Mouse (Mus musculus): Measurements from ENCODE around the gene Cdk14.
"Not testable (repeated sequence)": the region's sequence is repeated elsewhere in the genome, so short reads cannot be mapped to it uniquely, and the experiment has no call there.

Gene Cdk14

GRCm38 (mm10) chr5:4917743-4918142, 502.4 kb downstream of the Cdk14 start:
- DNase-seq (ENCODE audit: low read depth, low spot score) = no peak

GRCm38 (mm10) chr5:4917274-4917673, 502.8 kb downstream of the Cdk14 start:
- no peak for DNase-seq (ENCODE audit: low read depth, low spot score)

DNA sequence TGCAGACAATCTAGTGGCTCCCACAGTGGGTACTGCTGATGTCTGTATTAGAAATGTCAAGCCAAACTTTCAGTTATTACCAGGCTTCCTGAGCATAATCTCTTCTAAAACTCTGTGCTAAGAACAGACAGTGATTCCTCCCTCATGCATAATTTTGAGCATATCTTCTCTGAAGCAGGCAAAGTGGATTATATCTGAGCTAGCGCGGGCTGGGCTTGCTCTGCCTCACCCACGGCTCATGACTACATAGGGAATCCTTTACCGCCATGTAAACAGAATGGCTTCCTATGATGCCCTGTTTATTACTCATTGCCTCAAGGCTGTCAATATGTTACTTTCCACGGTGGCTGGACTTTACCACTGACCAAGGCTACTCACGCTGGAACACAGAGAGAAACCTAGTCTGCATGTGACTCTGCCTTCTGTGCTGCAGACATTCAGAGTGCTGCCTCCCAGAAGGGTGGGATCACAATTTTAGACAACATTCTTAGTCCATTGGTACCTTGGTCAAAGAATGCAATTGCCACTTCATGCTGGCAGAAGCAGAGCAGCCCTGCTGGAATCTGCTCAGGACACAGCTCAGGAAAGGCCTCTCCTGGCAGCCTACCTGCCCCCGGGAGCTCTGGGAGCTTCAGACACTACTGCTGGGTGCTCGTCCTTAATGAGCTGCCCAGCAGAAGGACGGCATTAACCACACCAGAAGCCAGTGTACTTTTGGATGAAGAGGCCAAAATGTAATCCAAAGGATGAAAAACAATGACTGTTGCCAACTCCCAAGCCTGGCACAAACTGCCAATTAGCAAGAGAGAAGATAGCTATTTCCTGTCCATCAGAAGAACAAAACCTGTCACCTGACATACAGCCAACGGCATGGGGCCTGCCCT, 503.5 kb downstream of the Cdk14 start:
- DNase-seq (ENCODE audit: low read depth, low spot score) = no peak

- not testable (repeated sequence) for DNase-seq (ENCODE audit: low read depth, low spot score)
Measured at GRCm38 (mm10) chr5:4904911-4905310, 515.2 kb downstream of the Cdk14 start.

DNA sequence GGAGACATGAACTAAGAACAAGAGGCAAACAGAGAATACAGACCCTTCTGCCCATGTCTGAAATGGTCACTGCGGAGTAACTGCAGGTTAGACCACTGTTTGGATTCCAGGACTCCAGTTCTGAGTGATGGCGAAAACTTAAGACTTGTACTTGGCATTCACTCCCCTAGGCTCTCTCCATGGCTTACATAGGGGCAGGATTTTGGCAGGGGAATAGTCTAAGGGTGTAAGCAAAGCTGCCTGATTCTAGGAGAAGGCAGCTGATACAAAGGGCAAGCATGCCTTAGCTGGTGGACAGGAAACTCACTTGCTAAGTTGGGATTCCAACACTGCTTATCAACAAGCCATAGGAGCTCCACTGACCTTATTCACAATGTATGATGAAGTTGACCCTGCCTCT, 521.9 kb downstream of the Cdk14 start:
- DNase-seq (ENCODE audit: low read depth, low spot score) = no peak

GRCm38 (mm10) chr5:4894988-4895387, 525.1 kb downstream of the Cdk14 start:
- no peak for DNase-seq (ENCODE audit: low read depth, low spot score)

GRCm38 (mm10) chr5:4893852-4894207, 526.3 kb downstream of the Cdk14 start:
- DNase-seq (ENCODE audit: low read depth, low spot score) = no peak

DNA sequence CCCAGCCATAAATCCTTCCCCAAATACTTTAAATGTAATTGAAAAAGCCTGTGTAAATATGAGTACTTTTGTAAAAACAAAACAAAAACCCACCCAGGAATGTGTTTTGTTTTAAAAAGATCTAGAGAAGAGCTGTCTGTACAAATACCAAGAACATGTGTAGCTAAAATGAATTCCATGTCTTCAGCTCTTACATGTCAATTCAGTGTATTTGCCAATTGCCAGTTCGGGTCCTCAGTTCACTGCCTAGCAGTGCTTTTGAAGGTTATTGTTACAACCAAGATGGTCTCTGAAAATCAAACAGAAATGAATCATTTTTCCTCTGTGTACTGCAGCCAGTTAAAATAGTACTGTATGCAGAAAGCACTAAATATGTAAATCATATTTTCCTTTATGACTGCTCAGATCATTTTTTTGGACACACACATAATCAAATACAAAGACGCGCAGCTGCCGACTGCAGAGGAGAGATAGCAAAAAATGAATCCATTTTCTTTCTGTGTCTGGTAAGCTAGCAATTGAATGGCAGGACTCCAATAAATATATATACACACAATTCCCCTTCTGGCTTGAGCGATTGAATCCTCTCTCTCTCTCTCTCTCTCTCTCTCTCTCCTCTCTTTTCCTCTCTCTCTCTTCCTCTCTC, 526.8 kb downstream of the Cdk14 start:
- no peak for DNase-seq (ENCODE audit: low read depth, low spot score)

DNA sequence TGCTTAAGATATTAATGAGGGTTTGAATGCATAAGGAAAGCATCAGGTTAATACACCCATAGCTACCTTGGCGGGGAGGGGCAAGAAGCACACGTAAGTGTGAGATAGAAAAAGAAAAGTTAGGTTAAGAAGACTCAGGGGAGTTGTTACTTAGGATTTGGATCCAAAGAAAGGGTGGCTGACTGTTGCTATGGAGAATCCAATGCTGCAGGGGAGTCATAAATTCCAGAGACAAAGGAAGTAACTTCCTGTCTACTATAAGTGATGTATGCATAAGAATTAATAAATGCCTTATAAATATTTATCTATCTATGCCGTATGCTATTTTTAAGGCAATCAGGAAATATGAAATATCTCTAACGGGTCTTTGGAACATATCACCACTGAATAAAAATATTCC, 527.4 kb downstream of the Cdk14 start:
- DNase-seq (ENCODE audit: low read depth, low spot score) = no peak

DNA sequence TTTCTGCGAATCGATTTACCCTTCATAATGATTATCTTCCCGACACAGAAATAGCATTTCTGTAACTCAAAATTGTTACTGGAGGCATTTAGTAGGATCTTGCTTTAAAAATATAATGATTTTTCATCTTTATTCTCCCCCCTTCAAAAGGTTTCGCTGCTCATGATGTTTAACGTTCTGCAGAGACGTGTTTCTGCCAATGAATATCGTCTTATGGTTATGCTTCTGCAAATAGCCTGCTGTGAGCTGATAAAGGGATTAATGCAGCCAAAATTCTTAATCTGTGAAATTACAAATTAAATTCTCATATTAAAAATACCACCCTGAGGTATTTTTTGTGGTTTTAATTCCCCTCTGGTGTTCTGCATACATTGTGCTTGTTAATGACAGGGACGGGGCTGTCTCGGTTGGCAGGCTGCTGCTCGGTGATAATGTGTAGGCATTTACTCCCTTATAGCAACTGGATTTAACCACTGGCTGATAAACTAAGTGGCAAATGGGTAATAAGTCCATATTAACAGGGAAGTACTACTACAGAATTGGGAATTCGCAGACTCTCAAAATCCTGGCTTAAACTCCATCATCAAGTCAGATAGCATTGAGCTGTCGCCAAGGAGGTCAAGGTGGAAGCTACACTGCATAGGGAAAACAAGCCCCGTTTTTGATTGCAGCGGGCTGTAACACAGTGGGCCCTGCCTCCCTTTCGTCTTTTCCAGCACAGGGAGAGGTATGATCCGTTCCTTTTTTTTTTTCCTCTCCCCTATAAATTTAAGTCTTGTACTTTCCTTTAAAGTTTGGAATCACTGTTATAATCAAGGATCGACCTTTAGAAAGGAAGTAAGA, 528.0 kb downstream of the Cdk14 start:
- DNase-seq (ENCODE audit: low read depth, low spot score) = no peak

DNA sequence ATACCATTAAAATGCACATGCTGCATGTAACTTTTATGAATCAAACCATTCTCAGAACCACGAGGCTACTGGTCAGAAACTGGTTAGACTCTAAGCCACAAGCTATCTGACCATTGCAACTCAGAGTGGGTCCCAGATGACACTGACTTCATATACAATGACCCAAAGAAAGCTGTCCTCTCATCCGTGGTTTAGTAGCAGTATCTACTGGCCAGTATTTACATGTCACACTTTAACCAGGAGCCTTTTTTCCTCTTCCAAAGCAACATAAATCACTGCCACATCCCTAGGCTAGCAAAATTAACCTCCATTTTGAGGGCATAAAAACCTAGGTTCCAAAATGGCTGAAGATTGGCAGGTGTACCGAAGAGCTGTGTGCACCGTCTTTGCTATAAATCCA, 533.0 kb downstream of the Cdk14 start:
- DNase-seq (ENCODE audit: low read depth, low spot score) = no peak

DNA sequence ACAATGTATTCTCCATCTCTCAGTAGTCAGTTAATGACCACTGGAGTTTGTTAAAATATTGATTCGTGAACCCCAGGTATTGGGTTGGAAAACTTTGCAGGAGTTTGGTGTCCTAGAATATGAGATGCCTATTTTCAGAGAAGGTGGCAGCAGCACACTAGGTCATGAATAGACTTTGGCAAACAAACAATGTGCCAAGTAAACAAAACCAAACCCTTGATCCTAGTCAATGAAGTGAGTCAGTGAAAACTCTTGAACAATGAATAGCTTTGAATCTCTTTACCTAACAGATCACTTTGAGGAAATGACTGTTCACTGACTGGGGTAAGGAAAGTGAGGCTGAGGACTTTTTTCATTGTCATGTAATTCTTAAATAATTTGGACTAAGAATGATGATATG, 537.3 kb downstream of the Cdk14 start:
- DNase-seq (ENCODE audit: low read depth, low spot score) = no peak

- DNase-seq (ENCODE audit: low read depth, low spot score) = peak; percentile 38
Measured at GRCm38 (mm10) chr5:4880331-4880730, 539.8 kb downstream of the Cdk14 start.

DNA sequence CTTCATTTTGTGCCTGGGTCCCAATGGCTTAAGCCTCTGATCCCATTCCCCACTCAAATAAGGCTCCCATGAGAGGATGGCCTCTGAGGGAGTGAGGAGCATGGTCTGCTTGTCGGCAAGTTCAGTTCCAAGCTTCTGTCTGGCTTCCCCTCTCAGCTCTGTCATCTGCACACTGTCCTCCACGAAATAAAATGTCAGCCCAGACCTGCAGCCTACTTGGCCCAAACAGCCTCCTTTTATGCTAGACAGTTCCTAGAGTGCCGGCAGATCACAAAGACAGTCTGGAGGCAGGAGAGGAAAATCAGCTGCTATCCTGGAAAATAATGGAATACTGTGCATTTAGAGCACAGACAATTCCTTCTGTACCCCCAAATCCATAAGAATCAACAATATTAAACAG, 541.2 kb downstream of the Cdk14 start:
- no peak for DNase-seq (ENCODE audit: low read depth, low spot score)

- no peak for DNase-seq (ENCODE audit: low read depth, low spot score)
Measured at GRCm38 (mm10) chr5:4877638-4878037, 542.5 kb downstream of the Cdk14 start.

DNA sequence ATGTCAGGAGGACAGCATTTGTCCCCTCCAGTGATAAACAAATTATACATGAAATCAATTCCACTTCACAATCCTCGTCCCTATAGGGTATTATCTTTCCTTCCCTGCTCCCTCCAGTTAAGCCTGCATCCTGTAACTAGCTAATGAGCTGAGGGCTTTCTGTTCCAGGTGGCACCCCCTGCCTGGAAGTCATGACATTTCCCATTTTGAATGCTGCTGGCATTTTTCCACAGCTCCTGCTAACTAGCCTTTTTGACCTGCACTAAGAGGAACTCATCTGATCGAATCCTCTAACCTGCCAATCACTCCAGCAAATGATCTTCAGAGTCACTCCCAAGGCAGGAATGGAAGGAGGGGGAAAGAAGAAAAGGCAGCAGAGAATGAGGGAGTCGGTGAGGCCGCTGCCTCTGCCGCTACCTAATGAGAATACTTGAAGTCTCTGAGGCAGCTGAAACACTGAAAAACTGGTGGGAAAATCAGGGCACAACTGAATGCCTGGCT, 542.9 kb downstream of the Cdk14 start:
- no peak for DNase-seq (ENCODE audit: low read depth, low spot score)

- no peak for DNase-seq (ENCODE audit: low read depth, low spot score)
Measured at GRCm38 (mm10) chr5:4876653-4877091, 543.4 kb downstream of the Cdk14 start.

- DNase-seq (ENCODE audit: low read depth, low spot score) = no peak
Measured at GRCm38 (mm10) chr5:4870041-4870726, 549.9 kb downstream of the Cdk14 start.

GRCm38 (mm10) chr5:4868563-4869120, 551.5 kb downstream of the Cdk14 start:
- DNase-seq (ENCODE audit: low read depth, low spot score) = no peak

DNA sequence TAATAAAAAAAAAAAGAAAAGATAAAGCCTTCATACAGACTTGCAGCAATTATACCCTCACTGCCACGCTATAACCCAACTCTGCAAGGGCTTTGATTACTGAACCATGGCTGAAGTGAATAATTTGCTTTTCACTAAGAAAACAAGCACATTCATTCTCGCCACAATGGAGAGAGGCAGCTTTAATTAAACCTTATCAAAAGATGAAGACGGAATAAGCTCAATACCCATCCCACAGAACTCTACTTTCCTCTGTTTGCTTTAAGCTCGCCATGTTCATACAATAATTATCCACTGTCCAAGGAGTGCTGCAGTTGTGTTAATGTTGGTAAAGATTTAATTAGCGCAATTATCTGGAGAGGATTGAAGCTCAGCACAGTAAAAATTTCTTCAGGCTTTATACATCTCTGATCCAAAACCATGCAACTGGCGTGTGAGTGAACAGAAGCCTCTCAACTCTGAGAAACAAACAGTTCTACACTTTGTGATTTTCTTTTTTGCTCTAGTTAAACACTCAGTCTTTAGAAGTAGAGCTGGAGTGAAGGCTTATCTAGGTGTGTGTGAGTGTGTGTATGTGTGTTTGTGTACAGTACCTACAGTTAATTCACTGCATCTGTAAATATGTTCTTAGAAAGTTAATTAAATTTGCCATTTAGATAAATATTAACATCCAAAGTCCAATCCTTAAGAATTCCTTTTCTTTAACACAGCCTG, 552.1 kb downstream of the Cdk14 start:
- DNase-seq (ENCODE audit: low read depth, low spot score) = no peak
